Mouse (Mus musculus): ENCODE data around the gene Mapk9.

DNA sequence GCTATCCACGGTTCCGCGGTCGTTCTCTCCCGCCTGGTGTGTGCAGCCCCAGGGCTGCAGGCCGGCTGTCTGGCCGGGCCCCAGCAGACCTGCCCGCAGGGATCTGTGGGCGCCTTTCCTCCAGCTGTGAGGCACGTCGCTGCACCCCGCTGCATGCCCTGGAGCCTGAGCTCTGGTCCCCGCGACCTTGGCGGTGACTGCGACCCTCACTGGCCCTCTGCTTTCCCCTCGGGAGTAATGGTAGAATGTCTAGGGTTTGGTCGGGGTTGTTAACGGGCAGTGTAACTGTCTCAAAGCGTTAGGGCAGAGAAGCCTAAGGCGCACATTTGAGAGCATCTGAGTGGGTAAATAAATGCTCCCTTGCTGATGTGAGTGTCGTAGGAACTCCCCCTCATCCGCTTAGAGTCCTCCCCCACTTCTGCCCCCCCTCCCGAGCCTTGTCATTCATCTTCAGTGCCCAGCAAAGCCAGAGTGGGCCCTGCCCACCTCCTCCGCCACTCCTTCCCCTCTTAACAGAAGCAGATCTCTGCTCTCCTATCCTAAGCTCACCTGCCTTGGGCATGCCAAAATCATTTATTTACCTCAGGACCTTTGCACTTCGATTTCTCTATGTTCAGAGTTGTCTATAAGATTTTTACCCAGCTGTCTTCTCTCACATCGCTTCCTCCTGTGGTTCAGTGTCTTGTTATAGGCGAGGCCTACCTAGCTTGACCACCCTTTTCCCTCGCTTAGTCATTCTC is 690 bp downstream of the Mapk9 start:
- TF ChIP-seq CTCF (IDR thresholded peaks at IDR 0.05) (no peak), EP300 (IDR thresholded peaks at IDR 0.05) (no peak)

Measured in lung, postnatal 0 days (tissue).